Mouse (Mus musculus): ENCODE data around the gene Ppfia2.

Gene Ppfia2

DNA sequence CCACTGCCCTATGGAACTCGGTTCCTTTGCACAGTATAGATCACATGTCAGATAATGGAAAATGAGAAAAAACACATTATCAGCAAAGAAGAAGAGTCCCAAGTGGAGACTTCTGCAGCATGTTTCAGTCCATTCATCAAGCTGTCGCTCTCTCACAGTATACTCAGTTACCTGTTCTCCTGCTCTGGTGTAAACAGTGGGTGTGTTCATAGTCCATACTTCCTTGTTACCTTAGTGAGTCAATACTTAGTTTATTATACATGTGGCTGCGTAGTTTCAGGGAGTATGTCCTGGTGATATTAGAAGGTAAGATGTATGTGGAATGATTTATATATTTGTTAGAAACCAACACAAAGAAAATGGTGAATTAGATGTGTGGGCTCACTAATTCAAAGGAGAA lies 454.7 kb downstream of the Ppfia2 start:
- DNase-seq: no peak

DNA sequence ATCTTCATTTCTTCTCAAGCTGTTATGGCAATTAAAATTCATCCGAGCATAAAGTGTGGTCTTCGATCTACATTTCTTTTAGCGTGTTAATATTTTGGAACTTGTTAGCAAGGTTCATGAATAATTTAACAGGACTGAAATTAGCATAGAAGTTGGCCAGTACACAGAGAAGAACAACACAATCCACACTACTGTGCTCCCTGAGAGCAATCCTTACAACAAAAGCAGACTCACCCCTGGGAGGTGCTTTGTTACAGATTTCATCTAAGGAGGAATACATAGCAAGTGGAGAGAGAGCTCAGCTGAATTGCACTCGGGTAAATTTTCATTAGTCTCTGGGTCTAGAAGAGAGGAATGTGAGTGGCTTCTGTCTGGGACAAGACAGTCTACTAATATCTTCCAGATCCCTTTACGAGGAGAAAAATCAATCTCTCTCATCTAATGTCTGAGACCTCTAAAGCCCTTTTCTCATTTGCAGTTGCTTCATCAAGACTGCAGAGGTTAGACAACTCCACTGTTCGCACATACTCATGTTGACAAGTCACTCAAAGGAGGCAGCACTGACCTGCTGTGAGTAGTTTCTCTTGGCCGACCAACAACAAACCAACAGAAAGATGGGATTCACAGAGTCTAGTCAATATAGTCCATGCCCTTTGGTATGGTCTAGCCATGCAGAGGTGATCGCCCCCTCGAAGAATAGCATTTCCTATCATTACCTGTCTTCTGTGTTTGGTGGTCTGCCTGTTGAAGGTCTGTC lies 458.6 kb downstream of the Ppfia2 start:
- DNase-seq: no peak

DNA sequence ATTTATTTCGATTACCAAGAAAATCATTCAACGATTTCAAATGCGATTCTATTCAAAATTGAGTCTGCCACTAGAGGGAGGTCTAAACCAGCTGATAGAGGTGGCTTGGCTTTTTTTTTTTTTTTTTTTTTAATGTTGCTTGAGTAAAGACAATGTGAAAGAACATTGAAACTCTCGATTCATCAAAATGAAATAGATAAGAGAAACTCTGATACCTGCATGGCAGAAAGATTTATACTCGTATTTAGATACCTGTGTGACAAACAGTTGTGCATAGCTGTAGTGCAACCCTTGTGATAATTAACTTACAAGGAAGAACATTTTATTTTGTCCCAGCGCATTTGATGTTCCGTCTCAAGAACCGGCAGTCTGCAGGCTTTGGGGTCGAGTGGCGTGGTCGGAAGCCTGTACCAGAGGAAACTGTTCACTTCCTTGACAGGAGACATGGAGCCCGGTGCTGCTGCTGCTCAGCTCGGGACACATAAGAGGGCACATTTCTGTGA lies 462.5 kb downstream of the Ppfia2 start:
- DNase-seq: no peak

DNA sequence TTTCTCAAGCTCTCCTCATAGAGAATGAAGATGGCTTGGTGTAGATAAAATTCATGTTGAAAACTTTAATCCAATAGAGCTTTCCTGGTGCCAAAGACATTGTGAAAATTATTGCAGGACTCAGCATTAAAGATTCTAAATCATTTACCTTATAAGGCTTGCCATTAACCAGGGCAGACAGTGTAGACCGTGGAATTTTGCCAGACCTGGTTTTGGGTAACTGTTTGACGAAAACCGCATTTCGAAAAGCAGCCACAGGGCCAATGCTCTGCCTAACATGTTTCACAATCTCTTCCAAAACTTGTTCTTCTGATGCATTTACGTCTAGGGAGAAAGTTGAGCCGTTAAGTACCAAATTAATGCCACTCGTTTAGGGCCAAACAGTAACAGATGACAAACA lies 466.9 kb downstream of the Ppfia2 start:
- DNase-seq: no peak

DNA sequence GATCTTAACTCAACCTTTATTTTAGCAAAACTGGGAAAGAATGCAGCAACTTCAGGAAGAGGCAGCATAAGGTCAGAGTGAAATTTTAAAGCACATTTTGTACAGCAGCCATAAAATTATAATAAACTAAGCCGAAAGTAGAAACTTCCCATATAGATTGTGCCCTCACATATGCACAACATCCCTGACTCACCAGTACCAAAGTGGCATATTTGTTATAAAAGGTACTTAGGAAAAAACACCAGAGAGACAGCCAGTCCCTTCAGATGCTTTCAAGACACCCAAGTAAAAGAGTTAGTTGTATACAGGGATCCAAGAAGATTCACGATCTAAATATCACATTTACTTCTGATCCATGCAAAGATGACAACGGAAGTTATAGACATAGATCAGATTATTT lies 468.7 kb downstream of the Ppfia2 start:
- DNase-seq: no peak

DNA sequence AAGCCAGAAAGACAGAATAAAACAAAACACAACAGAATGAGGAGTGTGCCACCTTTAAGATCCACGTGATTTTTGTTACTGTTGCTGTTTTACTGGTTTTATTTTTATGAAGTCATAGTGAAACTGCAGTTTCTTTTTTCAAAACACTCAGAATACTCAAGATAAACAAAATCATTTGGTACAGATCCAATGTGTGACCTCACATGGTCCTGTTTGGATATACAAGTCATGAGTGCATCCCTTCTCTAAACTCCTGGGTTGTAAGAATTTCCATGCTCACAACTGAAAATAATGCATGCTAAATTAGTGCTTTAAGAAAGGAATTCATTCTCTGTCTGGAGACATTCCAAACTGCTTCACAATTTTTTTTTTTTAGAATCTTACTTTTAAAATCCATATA lies 469.3 kb downstream of the Ppfia2 start:
- DNase-seq: no peak

DNA sequence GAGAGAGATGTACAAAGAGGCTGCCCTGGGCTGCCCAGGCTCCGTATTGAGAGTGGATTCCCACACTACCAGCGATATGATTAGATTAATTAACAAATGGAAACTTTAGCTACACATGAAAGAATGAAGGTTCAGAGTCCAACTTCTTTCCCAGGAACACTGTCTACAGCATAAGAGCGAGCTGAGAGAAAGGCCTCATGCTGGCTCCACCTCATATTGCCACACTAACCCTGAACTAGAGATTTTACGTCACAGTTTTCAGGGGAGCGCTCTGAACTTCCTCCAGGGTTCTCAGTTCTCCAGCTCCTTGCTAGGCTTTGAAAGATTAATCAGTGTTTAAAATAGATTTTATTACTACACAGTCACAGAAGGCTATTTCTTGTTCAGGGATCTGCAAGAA lies 471.2 kb downstream of the Ppfia2 start:
- DNase-seq: no peak

DNA sequence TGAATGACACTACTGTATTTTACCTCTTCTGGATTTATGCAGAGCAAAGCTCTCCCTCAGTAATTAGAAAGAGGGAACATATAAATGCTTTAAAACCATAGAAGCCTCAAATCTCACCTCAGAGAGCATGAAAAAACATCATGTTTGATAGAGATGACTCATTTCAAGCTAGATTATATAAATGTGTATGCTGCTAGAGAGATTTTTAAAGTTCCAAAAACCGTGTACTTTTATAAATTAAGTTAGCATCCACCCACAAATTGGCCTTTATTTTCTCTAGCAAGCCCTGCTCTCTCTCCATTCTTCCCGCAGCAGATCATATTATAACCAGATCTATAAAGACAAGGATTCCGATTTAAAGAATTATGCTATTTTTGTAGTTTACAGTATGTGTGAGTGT lies 488.9 kb downstream of the Ppfia2 start:
- DNase-seq: no peak

DNA sequence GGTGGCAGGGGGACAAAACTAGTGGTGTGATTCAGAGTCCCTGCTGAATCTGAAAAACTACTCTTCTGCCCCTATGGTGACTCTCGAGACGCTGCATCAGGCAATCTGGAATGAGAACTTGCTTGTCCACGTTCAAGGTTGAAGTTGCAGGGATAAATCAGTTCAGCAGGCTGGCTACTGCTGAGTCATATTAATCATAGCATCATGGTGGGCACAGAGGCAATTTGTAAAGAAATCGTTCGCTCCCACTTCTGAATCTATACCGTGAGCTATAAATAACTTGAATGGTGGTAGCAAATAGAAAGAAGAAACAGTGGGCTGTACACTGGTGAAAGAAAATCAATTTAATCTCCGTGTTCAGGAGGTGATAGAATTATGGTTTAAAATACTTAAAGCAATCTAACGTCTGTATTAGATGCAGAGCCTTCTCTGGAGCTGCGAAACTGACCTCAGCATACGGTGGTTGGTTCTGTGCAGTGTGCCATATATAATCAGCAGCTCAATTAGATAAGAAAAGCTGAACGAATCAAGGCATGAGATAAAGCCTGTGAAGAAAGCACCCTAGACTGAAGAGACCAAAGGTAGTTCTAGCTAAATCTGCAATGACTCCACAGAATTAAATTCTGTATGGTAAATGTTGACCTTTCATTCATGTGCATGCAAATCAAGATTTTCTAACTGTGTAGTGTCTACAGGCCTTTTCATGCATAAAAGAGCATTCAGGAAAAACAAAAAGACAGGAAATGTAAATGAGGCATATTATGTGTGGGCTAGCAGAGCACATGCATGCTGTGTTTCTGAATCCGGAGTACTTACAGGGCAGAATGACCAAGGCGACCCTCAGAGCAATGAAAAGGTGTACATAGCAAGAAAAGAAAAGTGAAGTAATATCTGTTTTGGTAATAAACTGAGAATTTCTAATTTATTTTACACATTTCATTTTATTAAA lies 505.3 kb downstream of the Ppfia2 start:
- no peak for DNase-seq
